18 mouse cellular contexts compared by ENCODE assay signal in the genomic region with DNA sequence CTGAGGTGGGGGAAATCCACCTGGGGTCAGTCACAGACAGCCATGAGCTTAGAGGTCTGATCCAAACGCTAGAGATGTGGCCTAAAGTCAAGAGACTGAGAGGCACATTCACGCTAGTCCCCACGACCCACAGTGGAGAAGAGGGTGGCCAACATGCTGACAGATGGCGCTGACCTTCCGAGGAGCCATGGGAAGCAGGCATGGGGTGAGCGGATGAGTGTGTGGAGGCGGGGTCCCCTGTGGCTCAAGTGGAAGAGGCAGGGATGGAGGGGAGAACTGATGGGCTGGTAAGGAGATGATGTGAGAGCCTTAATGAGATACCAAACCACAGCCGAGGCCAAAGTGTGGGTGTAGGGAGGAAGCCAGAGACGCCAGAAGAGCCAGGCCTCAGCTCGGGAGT. TPM values are rescaled to one million over a fixed set of nuclear protein-coding genes. Genes with fewer than 3 reads are reported as not detected.
DNase-seq lines count a peak whose midpoint lies in the region; ATAC-seq and TF ChIP-seq lines count a peak whose summit lies in the region.
"Had no signal": no experiment of that assay in that cellular context is flagged by ENCODE, and none has a peak within 500 bp of the region (broad histone marks: within the 10 kb centered on the region; RNA-seq: fewer than 3 reads in every experiment).

No protein-coding gene starts in this region.

- no peaks in the 10 kb centered on the region for H3K9me3 ChIP-seq in forebrain, embryonic 10.5 days
- H3K9me3 ChIP-seq in forebrain, embryonic 13.5 days (replicated peaks): no peaks in the 10 kb centered on the region
- H3K9me3 ChIP-seq in kidney, embryonic 16.5 days (ENCODE audit: low read length): no peaks in the 10 kb centered on the region
- H3K9me3 ChIP-seq: liver, embryonic 15.5 days; midbrain, embryonic 13.5 days had no signal

- no peak overlapping the region for H3K9ac ChIP-seq in forebrain, embryonic 13.5 days
- H3K9ac ChIP-seq in kidney, embryonic 16.5 days (replicated peaks; ENCODE audit: low read length): no peak overlapping the region
- H3K9ac ChIP-seq: liver, embryonic 15.5 days; midbrain, embryonic 13.5 days had no signal

- H3K27me3 ChIP-seq in forebrain, embryonic 10.5 days (ENCODE audit: poor library complexity, severe bottlenecking): no peaks in the 10 kb centered on the region
- H3K27me3 ChIP-seq in forebrain, embryonic 13.5 days: no peaks in the 10 kb centered on the region
- no peaks in the 10 kb centered on the region for H3K27me3 ChIP-seq in kidney, embryonic 16.5 days (ENCODE audit: insufficient read depth, low read length)
- no peaks in the 10 kb centered on the region for H3K27me3 ChIP-seq in cerebellum, adult 2 months (ENCODE audit: control insufficient read depth, insufficient read depth, low read length)
- H3K27me3 ChIP-seq: CH12.LX; liver, embryonic 15.5 days; midbrain, embryonic 13.5 days had no signal

- no peak for DNase-seq in forebrain, embryonic 10.5 days (ENCODE audit: extremely low spot score, low spot score)
- no peak for DNase-seq in kidney, adult 18-20 months
- DNase-seq in cerebellum, adult 2 months: peak; percentile 74 to 77
- DNase-seq in cerebellum, postnatal 36 days: peak; percentile 61 to 62
- no peak for DNase-seq in testis, postnatal 10 days (ENCODE audit: low spot score)
- DNase-seq: adrenal gland, postnatal 25 days; gastrocnemius, adult 2 months; kidney, adult 9 months; right cerebral cortex, postnatal 14 days; spleen, adult 18-20 months; thymus, adult 2 months had no signal

- 0 out of 2 replicates have a peak overlapping the region, but pooled peaks have one; percentile 46 for H3K27ac ChIP-seq in forebrain, embryonic 10.5 days
- H3K27ac ChIP-seq in forebrain, embryonic 13.5 days: no peak overlapping the region; the same call in 1 of the 2 replicates
- H3K27ac ChIP-seq in kidney, embryonic 16.5 days (ENCODE audit: low read length): no peak overlapping the region
- peak overlapping the region; percentile 73 for H3K27ac ChIP-seq in cerebellum, adult 2 months (ENCODE audit: insufficient read depth, low read length)
- H3K27ac ChIP-seq: gastrocnemius, adult 2 months; liver, embryonic 15.5 days; midbrain, embryonic 13.5 days had no signal

- H3K36me3 ChIP-seq in forebrain, embryonic 10.5 days (replicated peaks): peaks cover 32% of the 10 kb centered on the region
- peaks cover 28% of the 10 kb centered on the region for H3K36me3 ChIP-seq in forebrain, embryonic 13.5 days (ENCODE audit: poor library complexity, severe bottlenecking)
- no peaks in the 10 kb centered on the region; the same call in 1 of the 2 replicates for H3K36me3 ChIP-seq in kidney, embryonic 16.5 days (ENCODE audit: insufficient read depth, low read length)

- peaks cover 24% of the 10 kb centered on the region for H3K4me1 ChIP-seq in forebrain, embryonic 10.5 days
- H3K4me1 ChIP-seq in forebrain, embryonic 13.5 days: peaks cover 28% of the 10 kb centered on the region
- peaks cover 28% of the 10 kb centered on the region for H3K4me1 ChIP-seq in kidney, embryonic 16.5 days (ENCODE audit: insufficient read depth, low read length)
- peaks cover 65% of the 10 kb centered on the region for H3K4me1 ChIP-seq in cerebellum, adult 2 months (ENCODE audit: control insufficient read depth, insufficient read depth, low read length)

- ATAC-seq in forebrain, embryonic 13.5 days: no peak
- 0 out of 2 replicates have a peak, but pooled peaks have one; percentile 7 for ATAC-seq in kidney, embryonic 16.5 days (ENCODE audit: low FRiP score, low TSS enrichment)
- ATAC-seq: midbrain, embryonic 13.5 days had no signal

- WGBS in forebrain, embryonic 10.5 days: 92% methylated on average over 10 of the region's 10 CpGs
- WGBS in forebrain, embryonic 13.5 days: 91% methylated on average over 10 of the region's 10 CpGs
- WGBS in kidney, embryonic 16.5 days: 80% methylated on average over 10 of the region's 10 CpGs
- WGBS in cerebellum, adult 2 months: 12% methylated on average over 10 of the region's 10 CpGs

- H3K4me3 ChIP-seq in forebrain, embryonic 10.5 days: no peak overlapping the region
- no peak overlapping the region for H3K4me3 ChIP-seq in forebrain, embryonic 13.5 days
- H3K4me3 ChIP-seq in kidney, embryonic 16.5 days (ENCODE audit: low read length): no peak overlapping the region
- H3K4me3 ChIP-seq in cerebellum, adult 2 months (replicated peaks; ENCODE audit: insufficient read depth, low read depth, low read length): no peak overlapping the region
- H3K4me3 ChIP-seq: gastrocnemius, adult 2 months; liver, embryonic 15.5 days; midbrain, embryonic 13.5 days; myocyte had no signal

- no peak for TF ChIP-seq POLR2A in cerebellum, adult 2 months (IDR thresholded peaks at IDR 0.05; ENCODE audit: borderline replicate concordance, insufficient read depth, low read length)

- TF ChIP-seq CTCF in cerebellum, adult 2 months (IDR thresholded peaks at IDR 0.05; ENCODE audit: borderline replicate concordance, insufficient read depth, low read depth, low read length): no peak

- H3K4me2 ChIP-seq in forebrain, embryonic 13.5 days: no peak overlapping the region
- H3K4me2 ChIP-seq in kidney, embryonic 16.5 days (replicated peaks; ENCODE audit: low read depth, low read length): no peak overlapping the region
- H3K4me2 ChIP-seq: heart, embryonic 11.5 days; liver, embryonic 15.5 days; midbrain, embryonic 13.5 days had no signal

RNA-seq across cellular contexts. Expression of gene Appl2, which starts 16.8 kb away (rescaled TPM):
- 32.1 TPM in 2 replicates for polyA plus RNA-seq in forebrain, embryonic 10.5 days (2016; fragmentation: Nextera tagmentation; extraction: Ambion mirVana)
- 34.5 and 37.6 TPM in 2 replicates for polyA plus RNA-seq in forebrain, embryonic 13.5 days (2015; fragmentation: Nextera tagmentation; extraction: Ambion mirVana)
- polyA plus RNA-seq in kidney, embryonic 16.5 days (2015; fragmentation: Nextera tagmentation; extraction: Ambion mirVana): 48.2 and 49.0 TPM in 2 replicates
- 307 and 318 TPM in 2 replicates for polyA plus RNA-seq in cerebellum, adult 2 months (2012; rRNA removed)

Comparison
In these comparisons a context has a peak if more than half of its experiments do, and no peak if none do; other contexts are left out.
1. H3K27ac ChIP-seq: peak in forebrain, embryonic 10.5 days (single experiment) and cerebellum, adult 2 months (single experiment); none in forebrain, embryonic 13.5 days (single experiment) and kidney, embryonic 16.5 days (single experiment).
2. DNase-seq: peak in cerebellum, adult 2 months (2 of 2) and cerebellum, postnatal 36 days (2 of 2); none in forebrain, embryonic 10.5 days (single experiment), kidney, adult 18-20 months (single experiment) and testis, postnatal 10 days (single experiment).